Mouse (Mus musculus): ENCODE results near the gene Aen.

Aen gene

GRCm38 (mm10) chr7:78895653-78896333, at the start of gene Aen:
Aen (plus strand) TSS chr7:78895854.
- peak; percentile 98 for DNase-seq

- no peak for DNase-seq
Observed at GRCm38 (mm10) chr7:78846066-78846716, 49.5 kb upstream of the Aen start.

GRCm38 (mm10) chr7:78846737-78847434, 48.8 kb upstream of the Aen start, which contains the start of gene Det1:
Det1 (minus strand) TSS chr7:78847263.
- peak; percentile 91 for DNase-seq

DNA sequence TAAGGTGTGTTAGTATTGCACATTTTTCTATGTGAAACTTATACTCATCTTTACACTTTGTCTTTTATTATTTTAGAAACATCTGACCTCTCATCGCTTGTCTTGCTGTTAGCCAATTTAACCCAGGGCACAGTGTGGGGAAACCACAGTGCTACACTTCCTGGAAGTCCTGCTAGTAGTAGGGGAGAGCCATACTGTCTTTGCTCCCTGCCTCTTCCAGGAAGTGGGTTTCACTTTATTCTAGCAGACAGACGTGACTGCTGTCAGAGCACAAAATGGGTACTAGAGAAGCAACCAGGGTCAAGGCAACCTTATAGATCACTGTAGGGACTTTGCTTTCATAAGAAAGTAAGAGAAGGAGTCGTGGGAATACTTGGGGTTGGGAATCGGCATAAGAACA, 41.6 kb upstream of the Aen start:
- no peak for DNase-seq

DNA sequence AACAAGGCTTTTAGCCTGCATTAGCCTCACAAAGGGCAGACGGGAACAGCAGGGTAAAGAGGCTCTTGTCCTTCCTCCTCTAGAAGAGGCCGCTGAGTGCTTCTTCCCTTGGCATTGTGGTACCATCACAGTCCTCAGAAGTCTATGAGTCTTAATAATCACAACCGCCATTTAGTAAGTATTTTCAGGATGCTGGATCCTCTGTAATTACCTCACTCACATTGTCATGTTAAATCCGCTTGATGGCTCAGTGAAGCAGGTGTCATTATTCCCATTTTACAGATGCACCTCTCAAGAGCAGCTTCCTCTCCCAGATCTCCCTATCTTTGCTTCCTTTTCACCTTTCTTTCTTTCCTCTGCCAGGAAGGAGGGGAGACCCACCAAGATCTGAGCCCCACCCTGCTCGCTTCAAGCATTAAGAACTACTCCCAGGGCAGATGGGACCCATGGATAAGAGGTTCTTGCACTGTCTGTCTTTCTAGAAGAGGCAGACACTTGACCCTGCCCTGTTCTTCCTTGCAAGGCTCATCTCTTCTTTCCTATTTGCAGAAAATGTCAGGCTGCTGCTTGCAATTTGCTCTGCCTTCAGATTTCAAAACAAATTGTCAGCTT, 40.5 kb upstream of the Aen start:
- DNase-seq = no peak

- no peak for DNase-seq
Observed at GRCm38 (mm10) chr7:78863796-78864445, 31.7 kb upstream of the Aen start.

- no peak for DNase-seq
Observed at GRCm38 (mm10) chr7:78864446-78864802, 31.2 kb upstream of the Aen start.

DNA sequence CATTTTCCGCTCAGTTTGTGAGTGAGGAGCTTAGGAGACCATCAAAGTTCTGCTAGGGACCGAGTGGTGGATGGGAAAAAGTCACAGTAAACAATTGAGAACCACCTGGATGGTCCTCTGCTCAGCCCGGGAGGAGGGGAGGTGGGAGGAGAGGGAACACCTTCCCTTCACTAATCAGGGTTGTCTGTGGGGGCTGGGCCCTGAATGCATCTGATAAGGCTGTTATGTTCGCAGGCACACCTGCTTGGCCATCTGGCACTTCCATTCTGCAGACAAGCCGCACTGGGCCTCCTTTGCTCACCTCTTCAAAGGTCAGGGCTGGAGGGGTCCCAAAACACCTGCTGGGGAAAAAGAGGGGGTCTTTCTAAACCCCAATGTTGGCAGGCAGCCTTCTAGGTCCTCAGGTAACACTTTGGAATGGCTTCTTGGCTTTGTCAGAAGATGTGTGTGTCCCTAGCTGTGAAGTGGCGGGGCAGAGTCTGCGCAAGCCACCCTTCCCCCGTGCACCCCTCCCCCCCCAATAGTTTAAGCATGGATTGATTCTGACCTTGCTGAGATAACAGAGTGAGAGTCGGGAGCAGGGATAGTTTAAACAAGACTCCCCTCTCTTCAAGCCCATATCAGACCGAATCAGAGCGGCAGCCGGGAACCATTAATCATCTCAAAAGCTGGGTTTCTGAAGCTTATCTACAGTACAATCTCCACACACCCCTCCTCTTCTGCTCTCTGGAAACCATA, 30.3 kb upstream of the Aen start:
- DNase-seq = no peak

DNA sequence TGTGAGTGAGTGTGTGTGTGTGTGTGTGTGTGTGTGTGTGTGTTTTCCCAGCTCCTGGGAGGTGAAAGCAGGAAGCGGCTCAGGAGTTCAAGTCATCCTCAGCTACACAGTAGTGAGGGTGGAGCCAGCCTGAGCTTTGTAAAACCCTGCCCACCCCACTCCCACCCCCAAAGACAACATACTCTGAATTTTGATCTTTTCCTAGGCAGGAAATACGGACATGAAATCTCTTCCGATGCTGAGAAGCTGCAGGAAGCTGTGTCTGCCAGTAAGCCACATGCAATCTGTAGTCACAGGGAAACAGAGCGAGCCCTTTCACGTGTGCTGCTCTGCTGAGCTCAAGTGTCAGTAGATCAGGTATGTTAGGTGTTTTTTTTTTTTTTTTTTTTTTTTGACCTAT, 26.9 kb upstream of the Aen start:
- no peak for DNase-seq

GRCm38 (mm10) chr7:78872366-78872765, 23.3 kb upstream of the Aen start:
- no peak for DNase-seq

DNA sequence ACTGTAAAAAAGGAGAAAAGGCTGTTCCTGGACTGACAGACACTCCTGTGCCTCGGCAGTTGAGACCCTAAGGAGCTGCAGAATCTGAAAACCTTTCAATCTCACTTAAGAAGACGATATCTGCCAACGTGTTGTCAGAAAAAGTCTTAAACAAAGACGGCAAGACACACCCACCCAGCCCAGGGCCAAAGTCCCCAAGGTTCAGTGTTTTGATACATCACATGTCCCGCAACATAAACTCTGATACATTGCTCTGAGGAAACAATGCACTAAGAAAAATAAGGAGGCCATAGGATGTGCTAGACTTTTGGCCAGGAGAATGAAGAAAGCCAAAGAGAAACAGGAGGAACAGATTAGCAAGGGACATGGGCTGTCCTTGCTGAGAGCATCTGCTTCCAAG, 22.8 kb upstream of the Aen start:
- no peak for DNase-seq

DNA sequence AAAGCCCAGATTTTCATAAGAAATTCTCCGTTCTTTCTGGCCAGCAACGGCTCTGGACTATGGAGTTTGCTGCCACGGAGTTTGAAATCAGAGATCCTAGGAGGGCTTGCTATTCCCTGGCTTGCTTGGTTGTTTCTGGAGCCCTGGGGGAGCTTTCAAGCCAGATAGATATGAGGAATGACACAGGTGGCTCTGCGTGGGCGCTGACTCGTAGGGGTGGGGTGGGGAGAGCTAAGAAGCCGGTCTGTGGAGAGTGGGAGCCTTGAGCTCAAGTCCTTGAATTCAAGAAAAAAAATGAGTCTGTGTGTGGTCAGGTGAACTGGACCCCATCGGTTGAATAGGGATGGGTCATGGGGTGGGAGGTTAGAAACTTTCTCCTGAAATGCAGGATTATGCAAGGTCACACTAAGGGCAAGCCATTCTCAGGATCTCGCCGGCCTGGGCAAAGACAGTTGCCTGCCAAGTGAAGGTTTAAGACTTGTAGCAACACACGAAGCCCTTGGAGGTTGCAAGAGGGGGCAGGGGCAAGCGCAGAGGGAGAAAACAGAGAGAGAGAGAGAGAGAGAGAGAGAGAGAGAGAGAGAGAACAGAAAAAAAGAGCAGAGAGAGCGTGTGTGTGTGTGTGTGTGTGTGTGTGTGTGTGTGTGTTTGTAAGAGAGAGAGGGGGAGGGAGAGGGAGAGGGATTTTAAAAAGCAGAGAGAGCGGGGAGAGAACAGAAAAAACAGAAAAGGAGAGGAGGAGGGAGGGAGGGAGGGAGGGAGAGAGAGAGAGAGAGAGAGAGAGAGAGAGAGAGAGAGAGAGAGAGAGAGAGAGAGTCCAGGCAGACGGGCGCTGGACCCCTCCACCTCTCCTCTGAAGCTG, 13.8 kb upstream of the Aen start:
- no peak for DNase-seq

- peak; percentile 41 for DNase-seq
Observed at GRCm38 (mm10) chr7:78882469-78882837, 13.2 kb upstream of the Aen start.

DNA sequence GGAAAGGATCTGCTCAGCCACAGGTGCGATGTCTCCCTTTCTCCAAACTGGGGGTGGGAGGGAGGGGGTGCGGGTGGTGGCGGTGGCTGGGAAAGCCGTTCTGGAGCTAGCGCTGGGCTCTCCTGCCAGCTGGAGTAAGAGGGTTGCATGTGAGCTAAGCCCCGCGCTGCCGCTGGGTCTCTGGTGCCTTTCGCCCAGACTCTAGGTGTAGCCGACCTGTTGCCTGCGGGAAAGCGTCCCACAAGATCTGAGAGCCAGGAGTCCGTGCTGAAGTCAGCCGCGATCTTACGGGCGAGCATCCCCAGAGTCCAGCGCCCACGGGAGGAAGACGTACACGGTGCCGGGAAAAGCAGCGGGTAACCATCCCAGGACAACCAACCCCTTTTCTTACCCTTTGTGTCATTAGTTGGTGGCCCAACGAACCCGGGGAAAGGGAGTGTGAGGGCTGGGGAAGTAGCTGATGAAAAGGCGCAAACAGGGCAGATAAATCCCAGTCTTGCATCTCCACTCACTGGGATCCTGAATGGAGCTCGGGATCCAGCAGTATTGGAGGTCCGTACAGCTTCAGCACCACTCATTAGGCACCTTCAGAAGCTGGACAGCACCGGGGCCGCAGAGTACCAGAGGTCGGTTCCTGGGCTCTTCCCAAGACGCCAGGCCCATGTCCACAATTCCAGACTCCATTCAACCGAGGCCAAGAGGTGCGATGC, 12.5 kb upstream of the Aen start:
- no peak for DNase-seq

GRCm38 (mm10) chr7:78883726-78884060, 12.0 kb upstream of the Aen start:
- DNase-seq = no peak

DNA sequence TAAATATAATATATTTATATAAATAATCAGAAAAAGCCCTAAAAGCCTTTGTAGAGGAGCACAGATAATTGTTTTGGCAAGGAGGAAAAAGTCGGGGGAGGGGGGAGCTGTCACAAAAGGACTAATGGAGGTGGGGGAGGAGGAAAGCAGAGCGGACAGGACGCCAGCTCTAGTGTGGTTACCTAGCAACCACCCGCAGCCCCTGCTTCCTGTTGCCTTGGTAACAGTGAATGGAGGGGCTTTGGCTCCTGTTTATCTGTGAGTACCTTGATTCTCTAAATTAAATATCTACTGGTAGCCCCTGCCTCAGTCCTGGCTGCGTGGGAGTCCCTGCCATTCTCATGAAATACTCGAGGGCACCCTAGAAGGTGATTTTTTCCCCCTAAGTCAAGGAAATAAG, 11.5 kb upstream of the Aen start:
- DNase-seq = peak; percentile 66

DNA sequence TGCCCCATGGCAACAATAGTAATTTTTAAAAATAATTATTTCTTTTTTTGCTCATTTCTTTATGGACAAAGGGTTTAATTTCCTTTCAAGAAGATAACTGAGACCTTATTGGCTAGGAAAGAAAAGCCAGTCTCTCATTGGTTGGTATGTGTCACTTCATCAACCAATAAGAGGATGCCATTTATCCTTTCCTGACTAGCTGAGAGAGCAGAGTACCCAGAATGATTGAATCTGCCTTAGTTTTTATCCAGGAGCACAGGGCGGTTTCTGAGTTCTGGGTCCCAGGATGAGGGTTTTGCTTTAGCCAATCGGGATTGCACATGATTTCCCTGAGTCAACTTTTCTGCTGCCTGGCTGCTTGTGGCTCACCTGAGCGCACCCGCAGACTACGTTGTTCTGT, 10.2 kb upstream of the Aen start:
- no peak for DNase-seq

DNA sequence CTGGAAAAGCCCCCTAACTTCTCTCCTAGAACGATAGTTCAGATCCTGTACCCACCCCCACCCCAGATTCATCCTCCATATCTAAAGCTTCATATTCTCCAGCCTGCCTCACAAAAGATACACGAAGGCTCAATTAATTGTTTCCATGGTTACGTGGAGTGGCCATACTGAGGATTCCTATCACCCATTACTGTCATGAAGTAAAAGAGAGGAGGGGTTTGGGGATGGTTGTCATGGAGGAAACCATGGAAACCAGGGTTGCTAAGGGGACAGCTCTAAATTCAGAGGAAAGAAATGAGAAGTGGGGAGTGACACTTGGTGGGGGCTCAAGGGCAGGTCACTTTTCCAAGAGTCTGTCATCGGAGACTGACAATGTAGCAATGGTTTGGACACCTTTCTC, 9.2 kb upstream of the Aen start:
- no peak for DNase-seq

DNA sequence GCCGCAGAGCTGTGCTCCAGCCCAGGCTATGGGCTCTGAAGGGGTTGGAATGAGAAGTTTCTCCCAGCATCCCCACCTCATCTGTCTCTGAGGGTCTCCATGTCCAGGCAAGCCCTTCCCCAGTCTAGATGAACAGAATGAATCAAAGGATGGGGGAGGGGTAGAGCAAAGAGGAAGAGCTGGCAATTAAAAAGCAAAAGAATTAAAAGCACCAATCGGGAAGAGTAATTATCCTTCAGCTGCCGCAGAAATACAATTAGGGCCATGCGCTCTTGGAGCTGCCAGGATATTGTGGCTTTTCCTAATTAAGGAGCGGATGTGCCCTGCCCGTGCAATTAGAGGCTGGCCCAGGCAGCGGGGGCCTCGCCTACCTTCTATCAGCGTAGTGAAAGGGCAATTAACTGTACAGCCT, 8.2 kb upstream of the Aen start:
- no peak for DNase-seq

DNA sequence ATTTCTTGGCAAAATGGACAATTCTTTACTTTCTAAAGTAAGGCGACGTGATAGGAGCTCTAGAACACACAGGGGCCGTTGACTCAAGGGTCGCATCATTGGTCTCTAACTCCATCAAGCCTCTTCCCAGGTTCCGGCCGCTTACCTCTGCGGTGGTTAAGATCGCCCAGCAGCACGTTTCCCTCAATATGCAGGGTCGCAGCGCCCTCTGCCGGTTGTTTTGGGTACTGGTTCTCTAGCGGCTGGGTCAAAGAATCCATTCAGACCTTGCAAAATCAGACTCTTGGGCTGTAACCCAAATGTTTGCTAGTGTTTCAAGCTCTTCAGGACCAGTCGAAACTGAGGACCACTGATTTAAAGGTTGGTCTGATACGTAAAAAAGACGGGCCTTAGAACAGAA, 5.0 kb upstream of the Aen start:
- peak; percentile 66 for DNase-seq

DNA sequence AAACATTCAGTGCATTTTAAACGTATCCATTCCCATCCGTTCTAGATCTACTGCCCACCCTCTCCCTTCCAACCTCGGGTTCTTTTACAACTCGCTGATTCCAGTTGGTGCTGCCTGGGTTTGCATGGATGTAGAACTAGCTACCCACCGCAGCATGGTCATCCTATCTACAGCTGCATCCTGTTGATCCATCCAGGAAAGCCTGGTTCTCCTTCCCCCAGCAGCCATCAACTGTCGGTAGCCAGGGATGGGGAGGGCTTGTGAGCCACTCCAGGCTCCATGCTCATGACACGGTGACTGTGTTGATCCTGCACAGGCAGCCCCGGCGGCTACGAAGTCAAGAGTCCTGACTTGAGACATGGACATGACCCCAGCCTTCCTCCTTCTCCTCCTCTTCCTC, 1.7 kb upstream of the Aen start:
- DNase-seq = no peak
